Comparison of ENCODE assay signal across 23 mouse cellular contexts in the genomic region with DNA sequence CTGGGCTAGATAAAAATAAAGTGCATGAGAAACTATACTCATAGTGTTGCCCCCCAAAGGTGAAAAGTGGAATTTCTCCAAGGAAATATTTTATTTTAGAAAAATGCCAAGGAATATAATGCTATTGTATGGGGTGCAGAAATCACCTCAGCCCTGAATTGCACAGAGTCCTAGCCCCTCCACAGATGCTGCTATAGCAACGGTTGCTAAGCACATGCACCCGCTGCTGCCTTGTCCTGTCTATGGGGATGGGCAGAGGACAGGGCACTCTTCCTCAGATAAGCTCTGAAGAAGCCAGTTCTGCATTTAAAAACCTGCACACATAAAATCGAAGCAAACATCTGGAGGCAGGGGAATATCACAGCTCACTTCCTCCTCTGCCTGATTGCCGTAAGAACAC.
DNase-seq lines count a peak whose midpoint lies in the region; ATAC-seq and TF ChIP-seq lines count a peak whose summit lies in the region.
"Had no signal": no experiment of that assay in that cellular context is flagged by ENCODE, and none has a peak within 500 bp of the region (broad histone marks: within the 10 kb centered on the region; RNA-seq: fewer than 3 reads in every experiment).

No protein-coding gene starts in this region.

- no peak for DNase-seq in forebrain, embryonic 14.5 days (ENCODE audit: low spot score)
- no peak for DNase-seq in layer of hippocampus, adult 2 months (ENCODE audit: low spot score in 2 of 2)
- no peak for DNase-seq in layer of hippocampus, postnatal 36 days
- no peak for DNase-seq in lung, adult 2 months
- DNase-seq in layer of hippocampus, postnatal 14 days (ENCODE audit: low spot score in 2 of 2), result no peak
- DNase-seq: adrenal gland, postnatal 10 days; cerebellum, adult 8-10 months; gastrocnemius, postnatal 10 days; heart, adult 2 months; heart, postnatal 4 days; liver, postnatal 0 days; lung, postnatal 14 days had no signal

- peak; percentile 52 for ATAC-seq in forebrain, embryonic 14.5 days
- ATAC-seq in forebrain, embryonic 13.5 days, result no peak
- ATAC-seq in hindbrain, embryonic 13.5 days (ENCODE audit: low FRiP score), result peak; percentile 61; the same call in 1 of the 2 replicates
- ATAC-seq in midbrain, embryonic 15.5 days (replicated peaks), result peak; percentile 76
- ATAC-seq: activated CD4-positive, CD25-positive, alpha-beta regulatory T cell, adult 4 months; intestine, embryonic 16.5 days; liver, postnatal 0 days had no signal

- no peak overlapping the region for H3K9ac ChIP-seq in forebrain, embryonic 14.5 days (ENCODE audit: low read length)
- H3K9ac ChIP-seq in forebrain, embryonic 13.5 days, result no peak overlapping the region
- no peak overlapping the region for H3K9ac ChIP-seq in hindbrain, embryonic 13.5 days
- no peak overlapping the region for H3K9ac ChIP-seq in midbrain, embryonic 15.5 days
- H3K9ac ChIP-seq: heart, embryonic 15.5 days; kidney, embryonic 15.5 days; liver, postnatal 0 days had no signal

- H3K4me3 ChIP-seq in forebrain, embryonic 14.5 days (ENCODE audit: low read depth, low read length), result no peak overlapping the region
- no peak overlapping the region for H3K4me3 ChIP-seq in forebrain, embryonic 13.5 days
- H3K4me3 ChIP-seq in layer of hippocampus, adult 2 months, result no peak overlapping the region
- no peak overlapping the region for H3K4me3 ChIP-seq in hindbrain, embryonic 13.5 days
- no peak overlapping the region for H3K4me3 ChIP-seq in midbrain, embryonic 15.5 days
- no peak overlapping the region for H3K4me3 ChIP-seq in lung, adult 2 months (replicated peaks; ENCODE audit: extremely low read depth, low read depth, low read length)
- H3K4me3 ChIP-seq: embryonic facial prominence, embryonic 10.5 days; heart, adult 2 months; heart, embryonic 15.5 days; kidney, embryonic 15.5 days; limb, embryonic 10.5 days had no signal

- no peaks in the 10 kb centered on the region for H3K9me3 ChIP-seq in forebrain, embryonic 14.5 days (replicated peaks; ENCODE audit: control insufficient read depth, low read length)
- H3K9me3 ChIP-seq in forebrain, embryonic 13.5 days (replicated peaks), result no peaks in the 10 kb centered on the region
- no peaks in the 10 kb centered on the region for H3K9me3 ChIP-seq in hindbrain, embryonic 13.5 days
- H3K9me3 ChIP-seq in midbrain, embryonic 15.5 days, result no peaks in the 10 kb centered on the region
- H3K9me3 ChIP-seq: embryonic facial prominence, embryonic 10.5 days; heart, embryonic 15.5 days; kidney, embryonic 15.5 days; limb, embryonic 10.5 days had no signal

- no peak for TF ChIP-seq POLR2A in lung, adult 2 months (IDR thresholded peaks at IDR 0.05; ENCODE audit: borderline replicate concordance, extremely low read depth, low read depth, low read length)

- 73% methylated on average over 4 of the region's 4 CpGs for WGBS in forebrain, embryonic 14.5 days
- 64% methylated on average over 4 of the region's 4 CpGs for WGBS in forebrain, embryonic 13.5 days
- 54% methylated on average over 4 of the region's 4 CpGs for WGBS in hindbrain, embryonic 13.5 days
- WGBS in midbrain, embryonic 15.5 days, result 41% methylated on average over 4 of the region's 4 CpGs
- 67% methylated on average over 4 of the region's 4 CpGs for WGBS in lung, adult 2 months

- no peak overlapping the region for H3K4me2 ChIP-seq in forebrain, embryonic 14.5 days (ENCODE audit: low read length)
- no peak overlapping the region for H3K4me2 ChIP-seq in forebrain, embryonic 13.5 days
- H3K4me2 ChIP-seq in hindbrain, embryonic 13.5 days, result no peak overlapping the region
- H3K4me2 ChIP-seq in midbrain, embryonic 15.5 days, result no peak overlapping the region
- H3K4me2 ChIP-seq: heart, embryonic 15.5 days; kidney, embryonic 15.5 days had no signal

- no peaks in the 10 kb centered on the region for H3K36me3 ChIP-seq in forebrain, embryonic 14.5 days (ENCODE audit: control insufficient read depth, insufficient read depth, low read length)
- H3K36me3 ChIP-seq in forebrain, embryonic 13.5 days (ENCODE audit: poor library complexity, severe bottlenecking), result no peaks in the 10 kb centered on the region
- no peaks in the 10 kb centered on the region for H3K36me3 ChIP-seq in hindbrain, embryonic 13.5 days
- H3K36me3 ChIP-seq in midbrain, embryonic 15.5 days (replicated peaks), result no peaks in the 10 kb centered on the region
- H3K36me3 ChIP-seq: embryonic facial prominence, embryonic 10.5 days; G1E; heart, embryonic 15.5 days; kidney, embryonic 15.5 days; limb, embryonic 10.5 days had no signal

- TF ChIP-seq CTCF in layer of hippocampus, adult 2 months (conservative IDR thresholded peaks at IDR 0.05), result peak; percentile 49
- TF ChIP-seq CTCF in lung, adult 2 months (IDR thresholded peaks at IDR 0.05; ENCODE audit: insufficient read depth, low read length), result no peak

- H3K27me3 ChIP-seq in forebrain, embryonic 14.5 days (replicated peaks; ENCODE audit: control insufficient read depth, insufficient read depth, low read length), result no peaks in the 10 kb centered on the region
- no peaks in the 10 kb centered on the region for H3K27me3 ChIP-seq in forebrain, embryonic 13.5 days
- no peaks in the 10 kb centered on the region for H3K27me3 ChIP-seq in hindbrain, embryonic 13.5 days
- no peaks in the 10 kb centered on the region for H3K27me3 ChIP-seq in midbrain, embryonic 15.5 days (replicated peaks)
- H3K27me3 ChIP-seq: heart, embryonic 15.5 days; kidney, embryonic 15.5 days had no signal

- no peak overlapping the region for H3K27ac ChIP-seq in forebrain, embryonic 14.5 days (ENCODE audit: low read depth, low read length)
- no peak overlapping the region for H3K27ac ChIP-seq in forebrain, embryonic 13.5 days
- H3K27ac ChIP-seq in layer of hippocampus, adult 2 months, result peak overlapping the region; percentile 46; the same call in 1 of the 2 replicates
- H3K27ac ChIP-seq in hindbrain, embryonic 13.5 days, result no peak overlapping the region
- peak overlapping the region; percentile 22; the same call in 1 of the 2 replicates for H3K27ac ChIP-seq in midbrain, embryonic 15.5 days
- H3K27ac ChIP-seq: embryonic facial prominence, embryonic 10.5 days; heart, adult 2 months; heart, embryonic 15.5 days; kidney, embryonic 15.5 days; limb, embryonic 10.5 days; stomach, postnatal 0 days had no signal

- H3K4me1 ChIP-seq in forebrain, embryonic 14.5 days (ENCODE audit: control insufficient read depth, insufficient read depth, low read length), result no peaks in the 10 kb centered on the region
- peaks cover 17% of the 10 kb centered on the region for H3K4me1 ChIP-seq in forebrain, embryonic 13.5 days
- peaks cover 14% of the 10 kb centered on the region for H3K4me1 ChIP-seq in hindbrain, embryonic 13.5 days (replicated peaks)
- H3K4me1 ChIP-seq in midbrain, embryonic 15.5 days, result peaks cover 13% of the 10 kb centered on the region; the same call in 1 of the 2 replicates
- no peaks in the 10 kb centered on the region for H3K4me1 ChIP-seq in lung, adult 2 months (ENCODE audit: control insufficient read depth, insufficient read depth, low read length)
- H3K4me1 ChIP-seq: embryonic facial prominence, embryonic 10.5 days; kidney, embryonic 15.5 days had no signal

Comparison
In these comparisons a context has a peak if more than half of its experiments do, and no peak if none do; other contexts are left out.
1. H3K27ac ChIP-seq: peak in layer of hippocampus, adult 2 months (single experiment) and midbrain, embryonic 15.5 days (single experiment); none in forebrain, embryonic 14.5 days (single experiment), forebrain, embryonic 13.5 days (single experiment) and hindbrain, embryonic 13.5 days (single experiment).